Mouse (Mus musculus): Measurements from ENCODE around the gene Zfpm1.

Zfpm1 gene

DNA sequence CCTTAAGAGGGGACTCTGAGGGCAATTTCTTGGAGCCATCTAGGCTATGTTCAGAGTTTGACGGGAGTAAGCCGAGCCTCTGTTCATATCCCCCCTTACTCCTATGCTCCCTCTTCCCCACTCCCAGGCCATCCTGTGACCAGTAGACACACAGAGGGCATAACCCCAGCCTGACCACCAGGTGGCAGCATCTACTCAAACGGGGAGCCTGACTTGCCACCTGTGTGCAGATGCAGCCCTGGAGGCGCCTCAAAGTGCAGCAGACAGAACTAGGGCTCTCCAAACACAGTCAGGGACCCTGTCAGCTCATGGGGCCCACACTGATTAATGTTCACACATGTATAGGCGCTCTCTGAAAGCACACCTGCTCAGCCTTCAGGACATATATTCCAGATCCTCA is 8.8 kb upstream of the Zfpm1 start:
- in situ Hi-C loops (cut with MboI; ENCODE audit: unreplicated experiment in 2 of 2): loop anchor here (5.0 to 25.0 kb wide), 5 partner anchors 59 to 411 kb away; partner anchors contain the start of gene Mvd (in 1 of the 2)

DNA sequence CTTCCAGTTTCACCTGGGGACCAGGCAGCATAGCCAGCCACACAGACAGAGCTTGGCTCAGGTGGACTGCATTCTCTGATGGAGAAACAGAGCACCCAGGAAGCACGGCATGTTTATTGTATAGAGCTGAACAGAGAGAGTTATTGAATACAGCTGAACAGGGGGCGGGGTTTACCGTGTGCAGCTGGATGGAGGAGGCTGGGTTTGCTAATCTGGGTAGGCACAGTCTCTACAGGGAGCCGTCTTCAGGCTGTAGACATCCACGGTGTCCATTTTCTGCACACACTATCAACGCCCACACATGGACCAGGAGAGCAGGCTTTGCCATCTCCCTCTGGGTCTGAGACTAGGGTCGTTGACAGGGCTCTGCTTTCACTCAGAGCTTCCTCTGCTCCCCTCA is 8.1 kb upstream of the Zfpm1 start:
- in situ Hi-C loops (cut with MboI; ENCODE audit: unreplicated experiment in 2 of 2): loop anchor here (5.0 to 25.0 kb wide), 5 partner anchors 58 to 412 kb away; partner anchors contain the start of gene Mvd (in 1 of the 2)

DNA sequence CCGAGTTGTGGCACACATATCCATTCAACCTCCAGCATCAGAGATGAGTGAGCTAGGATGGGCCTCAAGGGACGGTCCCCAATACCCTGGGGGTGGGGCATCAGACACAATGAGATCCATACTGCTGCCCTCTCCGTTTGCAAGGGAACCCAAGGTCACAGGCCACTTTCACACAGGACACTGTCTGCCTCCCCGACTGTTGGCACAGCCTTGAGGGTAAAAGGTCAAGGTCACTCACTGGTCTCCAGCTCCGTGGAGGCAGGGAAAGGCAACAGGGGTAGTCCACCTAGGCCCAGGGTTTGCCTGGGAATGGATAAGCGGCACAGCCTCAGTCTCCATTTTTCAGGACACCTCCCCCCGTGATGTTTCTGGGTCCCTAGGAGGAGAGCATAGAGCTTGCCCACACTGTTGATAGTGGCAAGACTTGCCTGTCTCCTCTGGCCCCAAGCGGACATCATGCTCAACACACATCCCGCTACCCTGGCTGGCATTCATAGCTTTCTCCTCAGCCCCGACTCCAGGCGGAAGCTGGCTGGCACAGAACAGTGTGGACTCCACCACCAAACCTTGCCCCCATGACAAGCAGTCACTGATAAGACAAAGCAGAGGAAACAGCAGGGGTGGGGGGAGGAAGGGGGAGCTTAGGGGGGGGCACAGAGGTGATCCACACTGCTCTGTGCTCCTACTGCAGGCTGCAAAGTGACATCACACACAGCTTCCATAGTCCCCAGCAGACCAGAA is 7.1 kb upstream of the Zfpm1 start:
- in situ Hi-C loops (cut with MboI; ENCODE audit: unreplicated experiment in 2 of 2): loop anchor here (5.0 to 25.0 kb wide), 5 partner anchors 57 to 413 kb away; partner anchors contain the start of gene Mvd (in 1 of the 2)

- in situ Hi-C loops (cut with MboI; ENCODE audit: unreplicated experiment in 2 of 2): loop anchor here (5.0 to 10.0 kb wide), 2 partner anchors 56 to 168 kb away; partner anchors contain the start of gene Mvd (in 1 of the 2)
Observed at GRCm38 (mm10) chr8:122276308-122276707, 5.6 kb upstream of the Zfpm1 start.

GRCm38 (mm10) chr8:122277204-122277995 is 4.5 kb upstream of the Zfpm1 start:
- in situ Hi-C loops (cut with MboI; ENCODE audit: unreplicated experiment in 2 of 2): loop anchor here (5.0 to 10.0 kb wide), 2 partner anchors 55 to 167 kb away; partner anchors contain the start of gene Mvd (in 1 of the 2)

- in situ Hi-C loops (cut with MboI; ENCODE audit: unreplicated experiment in 2 of 2): loop anchor here in 1 of 2 experiments (10.0 kb wide), 2 partner anchors 165 to 275 kb away; partner anchors contain the start of genes Mvd and Piezo1
Observed at GRCm38 (mm10) chr8:122280156-122280555, 1.8 kb upstream of the Zfpm1 start.

DNA sequence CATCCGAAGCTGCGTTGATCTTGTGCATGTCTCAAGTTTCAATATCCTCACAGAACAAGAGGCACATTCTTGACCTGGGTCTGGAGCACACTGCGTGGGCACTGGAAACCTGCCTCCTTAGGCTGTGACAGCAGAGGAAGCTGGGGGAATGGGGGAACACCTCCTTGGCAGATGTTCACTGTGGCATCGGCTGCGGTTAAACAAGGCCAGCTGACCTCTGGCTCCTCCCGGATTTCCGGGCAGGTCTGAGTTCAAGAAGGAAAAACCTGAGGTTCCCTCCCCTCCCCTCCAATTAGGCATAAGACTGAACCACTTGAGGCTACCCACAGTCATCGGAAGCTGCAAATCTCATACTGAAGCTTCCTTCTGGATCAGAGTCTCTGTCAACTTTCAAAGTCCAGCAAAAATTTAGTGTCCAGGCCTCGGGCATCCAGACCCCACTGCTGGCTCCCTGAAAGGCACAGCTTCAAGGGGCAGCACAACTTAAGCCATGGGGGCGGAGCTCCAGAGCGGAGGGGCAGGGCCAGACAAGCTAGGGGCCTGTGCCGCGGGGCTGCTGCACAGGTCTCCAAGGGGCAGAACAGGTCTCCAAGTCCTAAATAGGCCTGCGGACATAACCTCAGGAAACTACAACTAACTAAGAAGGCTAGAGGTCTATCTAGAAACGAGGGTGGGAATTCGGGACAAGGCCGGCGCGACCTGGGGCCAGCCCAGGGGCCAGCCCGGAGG is 1.2 kb upstream of the Zfpm1 start:
- in situ Hi-C loops (cut with MboI; ENCODE audit: unreplicated experiment in 2 of 2): loop anchor here in 1 of 2 experiments (10.0 kb wide), 2 partner anchors 164 to 274 kb away; partner anchors contain the start of genes Mvd and Piezo1

DNA sequence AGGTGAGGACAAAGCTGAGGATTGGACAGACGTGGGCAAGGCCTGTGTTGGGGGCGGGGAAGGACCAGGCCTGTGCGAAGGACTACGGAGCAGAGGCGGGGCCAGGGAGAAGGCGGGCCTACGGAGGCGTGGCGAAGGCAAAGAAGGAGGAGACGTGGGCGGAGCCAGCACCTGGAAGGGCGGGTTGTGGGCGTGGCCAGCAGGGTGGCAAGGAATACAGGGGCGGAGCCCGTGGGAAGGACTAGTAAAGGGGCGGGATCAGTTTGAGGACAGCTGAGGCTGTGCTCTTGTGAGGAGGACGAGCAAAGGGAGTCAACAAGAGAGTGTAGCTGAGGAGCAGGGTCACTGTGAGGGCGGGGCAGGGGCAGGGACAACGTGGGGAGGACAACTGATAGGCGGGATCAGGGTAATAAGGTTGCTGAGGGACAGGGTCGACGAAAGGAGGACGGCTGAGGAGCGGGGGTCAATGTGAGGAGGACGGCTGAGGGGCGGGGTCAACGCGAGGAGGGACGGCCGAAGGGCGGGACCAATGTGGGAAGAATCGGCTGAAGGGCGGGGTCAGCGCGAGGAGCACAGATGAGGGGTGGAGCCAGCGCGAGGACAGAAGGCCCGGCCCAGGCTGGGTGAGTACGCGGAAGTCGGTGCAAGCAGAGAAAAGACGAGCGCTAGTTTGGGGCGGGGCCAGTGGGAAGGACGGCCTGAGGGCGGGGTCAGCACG is 465 bp upstream of the Zfpm1 start:
- in situ Hi-C loops (cut with MboI; ENCODE audit: unreplicated experiment in 2 of 2): loop anchor here in 1 of 2 experiments (10.0 kb wide), 2 partner anchors 163 to 273 kb away; partner anchors contain the start of genes Mvd and Piezo1

DNA sequence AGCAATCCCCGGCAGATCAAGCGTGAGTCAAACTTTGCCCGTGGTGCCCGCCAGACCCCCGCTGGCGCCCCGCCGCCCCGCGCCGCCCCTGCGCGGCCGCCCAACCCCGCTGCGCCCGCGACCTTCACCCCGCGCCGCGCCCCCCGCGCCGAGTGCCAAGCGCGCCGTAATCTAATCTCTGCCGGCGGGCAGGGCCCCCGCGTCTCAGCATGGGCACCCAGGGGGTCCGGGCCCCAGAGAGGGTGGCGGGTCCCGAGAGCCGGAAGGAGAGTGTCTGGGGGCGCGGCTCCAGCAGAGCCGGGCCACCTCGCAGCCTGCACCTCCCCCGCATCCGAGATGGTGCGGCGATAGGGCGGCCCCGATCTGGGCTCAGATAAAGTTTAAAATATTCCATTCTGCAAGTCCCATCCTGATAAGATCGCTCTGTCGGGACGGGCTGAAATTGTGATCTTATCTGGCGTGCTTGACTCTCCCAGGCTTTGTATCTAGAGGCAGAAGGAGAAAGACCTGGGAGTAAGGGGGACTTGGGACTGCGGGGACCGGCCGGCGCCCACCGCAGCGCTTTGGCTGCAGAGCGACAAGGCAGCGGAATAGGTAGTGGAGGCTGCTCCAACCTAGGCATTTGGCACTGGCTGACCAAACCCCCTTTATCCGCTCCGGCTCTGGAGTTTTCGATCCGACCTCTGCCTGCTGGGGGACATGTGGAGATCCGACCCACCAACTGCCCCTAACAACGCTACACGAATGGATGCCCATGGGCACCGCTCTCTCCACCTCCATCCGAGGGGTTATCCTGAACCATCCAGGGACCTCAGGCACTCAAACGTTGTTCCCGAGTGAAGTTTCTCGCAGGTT is 787 bp downstream of the Zfpm1 start:
- in situ Hi-C loops (cut with MboI; ENCODE audit: unreplicated experiment in 2 of 2): loop anchor here in 1 of 2 experiments (10.0 kb wide), 2 partner anchors 162 to 272 kb away; partner anchors contain the start of genes Mvd and Piezo1

DNA sequence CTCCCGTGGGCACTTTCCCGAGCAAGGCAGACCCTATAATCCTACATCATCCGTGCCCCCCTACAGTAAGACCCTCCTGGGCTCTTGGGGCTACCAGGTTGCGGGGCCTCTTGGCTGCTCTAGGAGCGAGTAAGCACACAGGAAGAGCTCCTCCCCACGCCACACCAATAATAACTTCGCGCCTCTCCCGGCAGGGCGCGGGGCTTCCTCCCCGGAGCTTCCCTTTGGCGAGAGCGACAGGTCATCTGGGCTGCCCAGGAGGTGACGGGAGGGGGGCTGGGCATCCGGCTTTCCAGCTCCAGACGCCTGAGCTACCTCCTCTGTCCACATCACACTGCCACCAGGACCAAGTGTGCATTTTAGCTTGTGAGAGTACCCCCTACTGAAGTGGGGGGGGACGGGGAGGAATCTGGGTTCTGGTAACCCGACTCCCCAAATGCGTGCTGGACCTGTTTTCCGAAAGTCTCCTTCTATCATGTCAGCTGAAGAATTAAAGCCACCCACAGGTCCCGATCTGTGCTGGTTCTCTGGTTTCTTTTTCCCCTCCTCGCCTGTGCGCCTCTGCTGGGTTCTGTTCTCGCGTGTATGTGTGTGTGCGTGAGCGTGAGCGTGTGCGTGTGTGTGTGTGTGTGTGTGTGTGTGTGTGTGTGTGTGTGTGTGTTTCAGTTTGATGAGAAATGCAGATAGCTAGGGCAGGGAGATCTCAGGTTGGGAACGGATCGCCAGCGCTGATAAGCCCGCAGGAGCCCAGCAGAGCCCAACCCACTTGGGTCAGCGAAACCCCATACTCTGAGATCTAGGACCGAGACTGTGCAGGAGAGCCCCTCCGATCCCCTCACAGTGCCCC is 1.6 kb downstream of the Zfpm1 start:
- in situ Hi-C loops (cut with MboI; ENCODE audit: unreplicated experiment in 2 of 2): loop anchor here in 1 of 2 experiments (10.0 kb wide), 2 partner anchors 161 to 271 kb away; partner anchors contain the start of genes Mvd and Piezo1

- in situ Hi-C loops (cut with MboI; ENCODE audit: unreplicated experiment in 2 of 2): loop anchor here in 1 of 2 experiments (10.0 kb wide), 2 partner anchors 161 to 271 kb away; partner anchors contain the start of genes Mvd and Piezo1
Observed at GRCm38 (mm10) chr8:122284203-122284658, 2.3 kb downstream of the Zfpm1 start.

DNA sequence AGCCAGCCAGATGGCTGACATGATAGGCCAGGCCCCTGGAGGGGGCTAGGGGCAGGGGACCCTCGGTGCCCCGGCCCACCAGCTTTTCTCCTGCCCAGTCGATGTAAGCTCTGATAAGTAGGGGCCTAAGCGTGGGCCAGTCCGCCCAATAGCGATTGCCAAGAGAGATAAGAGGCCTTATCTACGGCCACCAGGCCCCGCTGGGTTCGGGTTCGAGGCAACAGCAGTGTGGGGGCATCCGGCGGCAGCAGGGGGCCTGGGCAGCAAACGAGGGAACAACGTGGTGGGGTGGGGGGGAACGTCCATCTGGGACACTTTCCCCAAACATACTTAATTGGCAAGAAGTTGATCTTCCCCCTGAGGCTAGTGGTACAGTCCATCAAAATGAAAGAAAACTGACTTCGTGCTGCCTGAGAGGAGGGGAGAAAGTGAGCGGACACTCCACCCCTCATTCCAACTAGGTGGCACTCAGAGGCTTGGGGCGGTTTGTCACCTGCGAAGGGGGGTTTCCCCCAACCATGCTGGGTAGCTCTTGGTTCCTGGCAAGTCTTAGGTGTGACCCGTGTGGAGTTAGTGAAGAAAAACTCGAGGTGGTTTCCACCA is 2.8 kb downstream of the Zfpm1 start:
- in situ Hi-C loops (cut with MboI; ENCODE audit: unreplicated experiment in 2 of 2): loop anchor here in 1 of 2 experiments (10.0 kb wide), 2 partner anchors 160 to 270 kb away; partner anchors contain the start of genes Mvd and Piezo1

GRCm38 (mm10) chr8:122285727-122286126 is 3.8 kb downstream of the Zfpm1 start:
- in situ Hi-C loops (cut with MboI; ENCODE audit: unreplicated experiment in 2 of 2): loop anchor here in 1 of 2 experiments (10.0 kb wide), 2 partner anchors 159 to 269 kb away; partner anchors contain the start of genes Mvd and Piezo1

- in situ Hi-C loops (cut with MboI; ENCODE audit: unreplicated experiment in 2 of 2): loop anchor here in 1 of 2 experiments (10.0 kb wide), 2 partner anchors 158 to 268 kb away; partner anchors contain the start of genes Mvd and Piezo1
Observed at GRCm38 (mm10) chr8:122286899-122287298, 5.0 kb downstream of the Zfpm1 start.

DNA sequence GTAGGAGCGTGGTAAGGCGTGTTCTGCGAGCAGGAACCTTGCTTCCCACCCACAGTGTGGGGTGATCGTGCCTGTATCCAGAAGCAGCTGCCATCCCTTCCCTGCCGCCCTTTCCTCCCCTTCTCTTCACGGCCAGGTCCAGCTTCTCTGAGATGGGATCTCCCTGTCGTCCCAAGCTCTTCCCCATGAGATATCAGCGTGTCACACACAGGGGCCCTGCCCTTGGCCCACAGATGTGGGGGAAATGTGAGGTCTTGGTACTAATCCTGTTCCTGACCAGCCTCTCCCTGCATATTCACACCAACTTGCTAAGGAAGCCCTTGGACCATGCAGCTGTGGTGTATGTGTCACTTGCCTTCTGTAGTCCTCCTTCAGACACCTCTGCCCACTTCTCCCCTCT is 5.8 kb downstream of the Zfpm1 start:
- in situ Hi-C loops (cut with MboI; ENCODE audit: unreplicated experiment in 2 of 2): loop anchor here in 1 of 2 experiments (10.0 kb wide), 2 partner anchors 157 to 267 kb away; partner anchors contain the start of genes Mvd and Piezo1

DNA sequence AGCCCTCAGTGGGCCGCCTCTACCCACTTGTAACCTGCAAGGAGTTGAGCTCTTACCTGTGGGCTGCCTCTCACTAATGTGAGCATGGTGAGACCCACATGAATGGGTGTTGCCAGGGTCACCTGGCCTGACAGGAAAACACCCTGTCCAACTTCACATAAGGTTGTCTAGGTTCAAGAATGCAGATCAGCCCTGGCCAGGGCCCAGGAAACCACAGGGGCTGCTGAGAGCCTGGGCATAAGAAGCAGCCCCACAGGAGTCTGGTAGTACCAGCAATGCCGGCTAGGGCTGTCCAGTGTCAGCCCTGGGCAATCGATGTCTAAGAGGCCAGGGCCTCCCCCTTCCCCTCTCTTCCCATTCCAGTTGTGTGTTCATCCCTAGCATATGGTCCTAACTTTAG is 6.4 kb downstream of the Zfpm1 start:
- in situ Hi-C loops (cut with MboI; ENCODE audit: unreplicated experiment in 2 of 2): loop anchor here in 1 of 2 experiments (10.0 kb wide), 2 partner anchors 156 to 266 kb away; partner anchors contain the start of genes Mvd and Piezo1

Data from v-Abl transformed pro-B cells (cell line).